Mouse (Mus musculus) layer of hippocampus, postnatal 25 days (tissue): Measurements from ENCODE around the gene R3hdm1. TPM values are rescaled to one million over a fixed set of nuclear protein-coding genes. Genes with fewer than 3 reads are reported as not detected.
"Not testable (repeated sequence)": the region's sequence is repeated elsewhere in the genome, so short reads cannot be mapped to it uniquely, and the experiment has no call there.

ENCODE experiments used
- DNase-seq, 2 experiments: peaks; one replicate each; pipeline ENCODE4 v3.0.0; 2022; ENCODE audit warnings: mixed read lengths in 2 of 2, low spot score in 1 of 2; ENCODE audit errors: extremely low spot score in 1 of 2
- total RNA-seq, 2 experiments: library from RNA; stranded (reverse); gene quantifications; 2 replicates each; pipeline ENCODE4 v1.2.3; 2021

Gene R3hdm1
- total RNA-seq, 2 experiments from 2014 or later = 193 to 273 TPM

GRCm38 (mm10) chr1:128120913-128121627, 18.0 kb downstream of the R3hdm1 start:
- no peak for DNase-seq

GRCm38 (mm10) chr1:128136222-128136621, 33.1 kb downstream of the R3hdm1 start:
- not testable (repeated sequence) for DNase-seq

GRCm38 (mm10) chr1:128141039-128141438, 37.9 kb downstream of the R3hdm1 start:
- no peak for DNase-seq

- DNase-seq = no peak
Measured at GRCm38 (mm10) chr1:128141737-128142136, 38.6 kb downstream of the R3hdm1 start.

GRCm38 (mm10) chr1:128166956-128167355, 63.9 kb downstream of the R3hdm1 start:
- DNase-seq = no peak

- DNase-seq = no peak
Measured at GRCm38 (mm10) chr1:128170104-128170503, 67.0 kb downstream of the R3hdm1 start.

- no peak for DNase-seq
Measured at GRCm38 (mm10) chr1:128191426-128191825, 88.3 kb downstream of the R3hdm1 start.

GRCm38 (mm10) chr1:128192369-128192768, 89.3 kb downstream of the R3hdm1 start:
- no peak for DNase-seq

- DNase-seq = no peak
Measured at GRCm38 (mm10) chr1:128194011-128194410, 90.9 kb downstream of the R3hdm1 start.

GRCm38 (mm10) chr1:128197353-128197752, 94.3 kb downstream of the R3hdm1 start:
- DNase-seq = no peak

GRCm38 (mm10) chr1:128213261-128213660, 110.2 kb downstream of the R3hdm1 start:
- DNase-seq = no peak

GRCm38 (mm10) chr1:128221886-128222285, 118.8 kb downstream of the R3hdm1 start:
- no peak for DNase-seq

- no peak for DNase-seq
Measured at GRCm38 (mm10) chr1:128223304-128223703, 120.2 kb downstream of the R3hdm1 start.

- DNase-seq = no peak
Measured at GRCm38 (mm10) chr1:128235181-128235580, 132.1 kb downstream of the R3hdm1 start.

- DNase-seq = no peak
Measured at GRCm38 (mm10) chr1:128243627-128243995, 140.5 kb downstream of the R3hdm1 start, which contains the start of gene Ubxn4. Ubxn4 (plus strand) TSS chr1:128243964.

- peak; percentile 80 to 82 for DNase-seq
Measured at GRCm38 (mm10) chr1:128243996-128244726, 141.1 kb downstream of the R3hdm1 start.

- DNase-seq = no peak
Measured at GRCm38 (mm10) chr1:128244727-128245355, 141.7 kb downstream of the R3hdm1 start.

- DNase-seq = not testable (repeated sequence)
Measured at GRCm38 (mm10) chr1:128267061-128267460, 164.0 kb downstream of the R3hdm1 start.

GRCm38 (mm10) chr1:128270731-128271130, 167.6 kb downstream of the R3hdm1 start:
- no peak for DNase-seq

- DNase-seq = no peak
Measured at GRCm38 (mm10) chr1:128275908-128276307, 172.8 kb downstream of the R3hdm1 start.

- no peak for DNase-seq
Measured at GRCm38 (mm10) chr1:128278563-128278962, 175.5 kb downstream of the R3hdm1 start.
